Mouse (Mus musculus) CH12.LX (cell line): ENCODE data around the gene Rps16. TPM values are rescaled to one million over a fixed set of nuclear protein-coding genes. Genes with fewer than 3 reads are reported as not detected.

Experiments used
- DNase-seq: peaks from one replicate; pipeline ENCODE4 v3.0.0-alpha.2; 2013; ENCODE audit errors: extremely low read depth
- H3K27ac ChIP-seq: 2 replicates; pipeline ENCODE4 v1.5.1; 2012; ENCODE audit warnings: low read depth, mild to moderate bottlenecking, control low read depth, moderate library complexity; ENCODE audit not compliant: insufficient read depth
- H3K27me3 ChIP-seq: replicated peaks from 2 replicates; pipeline ENCODE3; 2012; ENCODE audit warnings: inconsistent platforms
- H3K36me3 ChIP-seq, 2 experiments: replicated peaks in 1 of 2; 2 replicates each; pipeline versions ENCODE3 to v1.6.1; 2012; ENCODE audit warnings: inconsistent platforms in 1 of 2, low read length in 1 of 2, mild to moderate bottlenecking in 1 of 2, mixed read lengths in 1 of 2, moderate library complexity in 1 of 2; ENCODE audit not compliant: control insufficient read depth in 1 of 2, insufficient read depth in 1 of 2
- H3K4me1 ChIP-seq, 2 experiments: 2 replicates each; pipeline ENCODE4 v1.6.1; 2012; ENCODE audit warnings: inconsistent platforms in 1 of 2, moderate library complexity in 1 of 2; ENCODE audit not compliant: insufficient read depth in 2 of 2, control insufficient read depth in 1 of 2
- H3K4me2 ChIP-seq: 2 replicates; pipeline ENCODE4 v1.6.1; 2012; ENCODE audit warnings: low read depth, mild to moderate bottlenecking, control low read depth; ENCODE audit not compliant: poor library complexity, insufficient read depth, severe bottlenecking
- H3K4me3 ChIP-seq, 3 experiments: fragments of 150-350 bp in 1 of 3; sonication (generic) in 1 of 3; replicated peaks in 1 of 3; 2 replicates each; pipeline versions ENCODE3 to v1.5.1; 2011 to 2012; ENCODE audit warnings: low read depth in 2 of 3, low read length in 2 of 3, mild to moderate bottlenecking in 2 of 3, moderate library complexity in 2 of 3, control low read depth in 1 of 3, improper control_type of control experiment in 1 of 3, inconsistent platforms in 1 of 3, mixed read lengths in 1 of 3; ENCODE audit not compliant: poor library complexity in 1 of 3
- H3K79me2 ChIP-seq: replicated peaks from 2 replicates; pipeline ENCODE4 v1.6.1; 2012; ENCODE audit warnings: mild to moderate bottlenecking, moderate library complexity; ENCODE audit not compliant: control insufficient read depth, poor library complexity, insufficient read depth, severe bottlenecking; ENCODE audit errors: extremely low read depth
- H3K9ac ChIP-seq: 2 replicates; pipeline ENCODE4 v1.6.1; 2012; ENCODE audit warnings: low read depth, mild to moderate bottlenecking, control low read depth, moderate library complexity; ENCODE audit not compliant: insufficient read depth
- H3K9me3 ChIP-seq: replicated peaks from 2 replicates; pipeline ENCODE3; 2012; ENCODE audit warnings: low read length, inconsistent platforms, mixed read lengths
- BHLHE40 ChIP-seq: IDR thresholded peaks from 2 replicates; pipeline ENCODE4 v1.6.1; 2011; ENCODE audit warnings: mild to moderate bottlenecking, low read depth, low read length, improper control_type of control experiment
- CHD1 ChIP-seq: IDR thresholded peaks from 2 replicates; pipeline ENCODE4 v1.6.1; 2012; ENCODE audit warnings: low read depth, low read length, improper control_type of control experiment, inconsistent platforms
- CHD2 ChIP-seq: IDR thresholded peaks from 2 replicates; pipeline ENCODE4 v1.6.1; 2011; ENCODE audit warnings: low read length, improper control_type of control experiment
- E2F4 ChIP-seq: IDR thresholded peaks from 2 replicates; pipeline ENCODE4 v1.6.1; 2011; ENCODE audit warnings: low read depth, low read length, improper control_type of control experiment; ENCODE audit not compliant: insufficient replicate concordance
- ELF1 ChIP-seq: IDR thresholded peaks from 2 replicates; pipeline ENCODE4 v1.6.1; 2014; ENCODE audit warnings: low read depth, mild to moderate bottlenecking, inconsistent platforms, low read length, improper control_type of control experiment
- EP300 ChIP-seq: IDR thresholded peaks from 2 replicates; pipeline ENCODE4 v1.6.1; 2011; ENCODE audit warnings: low read length, improper control_type of control experiment
- ETS1 ChIP-seq: conservative IDR thresholded peaks from 2 replicates; pipeline ENCODE4 v1.6.1; 2012; ENCODE audit warnings: low read depth, mild to moderate bottlenecking, inconsistent platforms, low read length, improper control_type of control experiment, moderate library complexity
- GABPA ChIP-seq: IDR thresholded peaks from 2 replicates; pipeline ENCODE4 v1.6.1; 2012; ENCODE audit warnings: low read depth, low read length, improper control_type of control experiment, inconsistent platforms; ENCODE audit not compliant: insufficient replicate concordance
- JUND ChIP-seq: conservative IDR thresholded peaks from 2 replicates; pipeline ENCODE4 v1.6.1; 2011; ENCODE audit warnings: low read depth, low read length, improper control_type of control experiment
- KAT2A ChIP-seq: IDR thresholded peaks from 2 replicates; pipeline ENCODE4 v1.6.1; 2012; ENCODE audit warnings: low read length, improper control_type of control experiment, inconsistent platforms; ENCODE audit not compliant: insufficient replicate concordance
- MAZ ChIP-seq: IDR thresholded peaks from 2 replicates; pipeline ENCODE4 v1.6.1; 2012; ENCODE audit warnings: low read depth, mild to moderate bottlenecking, inconsistent platforms, low read length, improper control_type of control experiment, moderate library complexity
- MEF2A ChIP-seq: IDR thresholded peaks from 2 replicates; pipeline ENCODE4 v1.6.1; 2014; ENCODE audit warnings: low read depth, mild to moderate bottlenecking, inconsistent platforms, low read length, improper control_type of control experiment, borderline replicate concordance
- MYC ChIP-seq: IDR thresholded peaks from 2 replicates; pipeline ENCODE4 v1.6.1; 2011; ENCODE audit warnings: low read depth, mild to moderate bottlenecking, improper control_type of control experiment, low read length
- NELFE ChIP-seq: IDR thresholded peaks from 2 replicates; pipeline ENCODE4 v1.6.1; 2011; ENCODE audit warnings: low read depth, low read length, improper control_type of control experiment
- NRF1 ChIP-seq: IDR thresholded peaks from 2 replicates; pipeline ENCODE4 v1.6.1; 2014; ENCODE audit warnings: low read depth, mild to moderate bottlenecking, inconsistent platforms, low read length, improper control_type of control experiment, moderate library complexity
- POLR2AphosphoS2 ChIP-seq: IDR thresholded peaks from 2 replicates; pipeline ENCODE4 v1.6.1; 2011; ENCODE audit warnings: low read depth, low read length, improper control_type of control experiment
- SIN3A ChIP-seq: IDR thresholded peaks from 2 replicates; pipeline ENCODE4 v1.6.1; 2012; ENCODE audit warnings: low read length, improper control_type of control experiment, inconsistent platforms
- USF1 ChIP-seq: IDR thresholded peaks from 2 replicates; pipeline ENCODE4 v1.6.1; 2014; ENCODE audit warnings: low read depth, mild to moderate bottlenecking, inconsistent platforms, low read length, improper control_type of control experiment
- ZC3H11A ChIP-seq: IDR thresholded peaks from 2 replicates; pipeline ENCODE4 v1.6.1; 2012; ENCODE audit warnings: low read depth, mild to moderate bottlenecking, inconsistent platforms, low read length, improper control_type of control experiment
- ZKSCAN1 ChIP-seq: IDR thresholded peaks from 2 replicates; pipeline ENCODE4 v1.6.1; 2012; ENCODE audit warnings: low read depth, inconsistent platforms, low read length, improper control_type of control experiment, borderline replicate concordance
- ZNF384 ChIP-seq: IDR thresholded peaks from 2 replicates; pipeline ENCODE4 v1.6.1; 2012; ENCODE audit warnings: low read depth, low read length, improper control_type of control experiment, inconsistent platforms
- dilution Hi-C: fragments of 300-500 bp; cut with MboI; formaldehyde crosslinking; loops from 2 replicates; pipeline ENCODE4 v1.14.3; 2020; ENCODE audit warnings: low sequenced_read_pairs; ENCODE audit not compliant: extremely low pct_unique_long_range_greater_than_20kb, extremely low pct_ligation_motif_present
- in situ Hi-C: fragments of 300-500 bp; cut with MboI; formaldehyde crosslinking; loops from 3 replicates; pipeline ENCODE4 v1.14.3; 2019; ENCODE audit warnings: low sequenced_read_pairs, low pct_ligation_motif_present, low pct_unique_long_range_greater_than_20kb, mixed read lengths
- polyA plus RNA-seq: library from polyadenylated mRNA; unstranded; fragments of >175 nt; gene quantifications from 2 replicates; pipeline ENCODE4 v1.2.1, GENCODE M21; 2012; ENCODE audit warnings: low read depth; ENCODE audit not compliant: insufficient read length
- total RNA-seq, 2 experiments: library from RNA; depleted of rRNA; stranded (reverse); fragments of 300-350 nt in 1 of 2; fragments of >200 nt in 1 of 2; gene quantifications; 2 replicates each; pipeline ENCODE4 v1.2.3; 2012 to 2014

Gene Rps16
- total and polyA plus RNA-seq, 3 experiments: 66.7 to 2,040 (median 1,254) TPM

GRCm38 (mm10) chr7:28356981-28357380, 6.5 kb downstream of the Rps16 start:
- Histone ChIP-seq H3K36me3 (peaks cover 36 to 61% of the 10 kb centered on the region in 2 experiments), H3K4me1 (peaks cover 3 to 24% of the 10 kb centered on the region in 2 experiments; a peak in 3 of 4 replicates), H3K27ac (no peak overlapping the region), H3K27me3 (no peaks in the 10 kb centered on the region), H3K79me2 (peaks cover 3% of the 10 kb centered on the region), H3K9me3 (no peaks in the 10 kb centered on the region), H3K4me3 (no peak overlapping the region), H3K9ac (no peak overlapping the region), H3K4me2 (no peak overlapping the region)
- no peak for TF ChIP-seq ZKSCAN1
- no peak for TF ChIP-seq MEF2A
- TF ChIP-seq BHLHE40: no peak
- no peak for TF ChIP-seq EP300
- TF ChIP-seq JUND: no peak
- no peak for TF ChIP-seq E2F4
- TF ChIP-seq POLR2AphosphoS2: no peak
- no peak for TF ChIP-seq KAT2A
- no peak for TF ChIP-seq ZNF384
- TF ChIP-seq GABPA: no peak
- TF ChIP-seq ELF1: no peak
- TF ChIP-seq ETS1: no peak
- TF ChIP-seq MYC: no peak
- TF ChIP-seq CHD1: no peak
- DNase-seq: no peak
- dilution Hi-C loops: no loop called here
- in situ Hi-C loops: no loop called here

GRCm38 (mm10) chr7:28357984-28358383, 7.5 kb downstream of the Rps16 start:
- H3K4me1 ChIP-seq: peaks cover 0 to 18% of the 10 kb centered on the region in 2 experiments; a peak in 2 of 4 replicates
- dilution Hi-C loops (no loop called here), in situ Hi-C loops (no loop called here)
- H3K4me2 ChIP-seq: no peak overlapping the region
- H3K36me3 ChIP-seq: peaks cover 28 to 62% of the 10 kb centered on the region in 2 experiments
- H3K79me2 ChIP-seq: no peaks in the 10 kb centered on the region
- H3K27me3 ChIP-seq: no peaks in the 10 kb centered on the region
- no peak overlapping the region for H3K4me3 ChIP-seq
- TF ChIP-seq ZC3H11A: no peak
- TF ChIP-seq USF1: no peak
- no peak for TF ChIP-seq NELFE
- no peak for TF ChIP-seq ELF1
- no peak for TF ChIP-seq POLR2AphosphoS2
- TF ChIP-seq MAZ: no peak
- TF ChIP-seq NRF1: no peak
- TF ChIP-seq ETS1: no peak
- no peak for TF ChIP-seq CHD2
- no peak for TF ChIP-seq SIN3A
- DNase-seq: no peak
- H3K9me3 ChIP-seq: no peaks in the 10 kb centered on the region
- H3K27ac ChIP-seq: no peak overlapping the region
- H3K9ac ChIP-seq: no peak overlapping the region
